Mouse (Mus musculus) frontal cortex, postnatal 10 days (tissue): ENCODE results near the gene Ranbp10.

Experiments
- DNase-seq, 2 experiments: peaks; one replicate each; pipeline ENCODE4 v3.0.0; 2022; ENCODE audit warnings: low spot score in 2 of 2, mixed read lengths in 1 of 2

The Ranbp10 gene

GRCm38 (mm10) chr8:105826861-105827848 lies at the start of gene Ranbp10, which contains the start of gene Tsnaxip1:
Ranbp10 (minus strand) TSS chr8:105827350.
Tsnaxip1 (plus strand) TSS chr8:105827731.
- peak; percentile 96 to 99 for DNase-seq

- no peak for DNase-seq
These were observed 47.2 kb upstream of the Ranbp10 start for GRCm38 (mm10) chr8:105874301-105874700.

GRCm38 (mm10) chr8:105866364-105867029 lies 39.3 kb upstream of the Ranbp10 start:
- DNase-seq: no peak

- DNase-seq: peak in 1 of 2 experiments; percentile 20
These were observed 34.8 kb upstream of the Ranbp10 start for GRCm38 (mm10) chr8:105861951-105862350.

- DNase-seq: peak; percentile 91 to 94
These were observed 33.2 kb upstream of the Ranbp10 start, which contains the start of gene Nutf2 for GRCm38 (mm10) chr8:105860143-105860981. Nutf2 (plus strand) TSS chr8:105860580.

- no peak for DNase-seq
These were observed 32.2 kb upstream of the Ranbp10 start for GRCm38 (mm10) chr8:105859314-105859713.

- DNase-seq: no peak
These were observed 31.3 kb upstream of the Ranbp10 start for GRCm38 (mm10) chr8:105858495-105858894.

- no peak for DNase-seq
These were observed 29.2 kb upstream of the Ranbp10 start for GRCm38 (mm10) chr8:105856168-105856835.

GRCm38 (mm10) chr8:105855248-105856167 lies 28.4 kb upstream of the Ranbp10 start:
- DNase-seq: peak in 1 of 2 experiments; percentile 67

GRCm38 (mm10) chr8:105854715-105855216 lies 27.6 kb upstream of the Ranbp10 start, which contains the start of gene Thap11:
Thap11 (plus strand) TSS chr8:105855132.
- peak; percentile 81 to 89 for DNase-seq

- no peak for DNase-seq
These were observed 27.2 kb upstream of the Ranbp10 start for GRCm38 (mm10) chr8:105854303-105854702.

GRCm38 (mm10) chr8:105853178-105853577 lies 26.0 kb upstream of the Ranbp10 start, which contains the start of gene Cenpt:
Cenpt (minus strand) TSS chr8:105853278.
- no peak for DNase-seq

GRCm38 (mm10) chr8:105852146-105852729 lies 25.1 kb upstream of the Ranbp10 start:
- DNase-seq: no peak

- DNase-seq: peak; percentile 87 to 89
These were observed 24.5 kb upstream of the Ranbp10 start for GRCm38 (mm10) chr8:105851651-105852143.

GRCm38 (mm10) chr8:105850611-105851010 lies 23.5 kb upstream of the Ranbp10 start:
- no peak for DNase-seq

- DNase-seq: no peak
These were observed 22.9 kb upstream of the Ranbp10 start for GRCm38 (mm10) chr8:105850014-105850413.

- no peak for DNase-seq
These were observed 19.5 kb upstream of the Ranbp10 start for GRCm38 (mm10) chr8:105846678-105847077.

GRCm38 (mm10) chr8:105839209-105839608 lies 12.1 kb upstream of the Ranbp10 start:
- no peak for DNase-seq

- no peak for DNase-seq
These were observed 9.8 kb upstream of the Ranbp10 start for GRCm38 (mm10) chr8:105836991-105837390.
